Mouse (Mus musculus) cortical plate, adult 2 months (tissue): ENCODE measurements at regions not wholly inside any gene's neighbourhood (a gene's known extent, or its start where the extent isn't known, plus 50 kb on each side); places are given as distances from the start of the nearest gene placed in this dataset.

Experiments
- CTCF ChIP-seq: fragments of 200-500 bp; IDR thresholded peaks from 2 replicates; pipeline ENCODE4 v1.5.1; 2011; ENCODE audit warnings: mild to moderate bottlenecking, control low read depth, low read length; ENCODE audit not compliant: insufficient read depth; ENCODE audit errors: extremely low read depth
- POLR2A ChIP-seq: fragments of 200-500 bp; IDR thresholded peaks from 2 replicates; pipeline ENCODE4 v1.6.1; 2011; ENCODE audit warnings: mild to moderate bottlenecking, low read length, control low read depth; ENCODE audit not compliant: insufficient read depth; ENCODE audit errors: extremely low read depth

GRCm38 (mm10) chr13:70969596-70969995 is 128.0 kb upstream of the Adamts16 start:
- no peak for TF ChIP-seq CTCF
- no peak for TF ChIP-seq POLR2A
